Mouse (Mus musculus): Measurements from ENCODE around the gene Bhlhe23.

- TF ChIP-seq CTCF (IDR thresholded peaks at IDR 0.05; ENCODE audit: low read depth) (no peak), EP300 (IDR thresholded peaks at IDR 0.05; ENCODE audit: low read depth) (no peak)
Observed at GRCm38 (mm10) chr2:180743321-180743720, 33.4 kb downstream of the Bhlhe23 start.
